In the genomic region with DNA sequence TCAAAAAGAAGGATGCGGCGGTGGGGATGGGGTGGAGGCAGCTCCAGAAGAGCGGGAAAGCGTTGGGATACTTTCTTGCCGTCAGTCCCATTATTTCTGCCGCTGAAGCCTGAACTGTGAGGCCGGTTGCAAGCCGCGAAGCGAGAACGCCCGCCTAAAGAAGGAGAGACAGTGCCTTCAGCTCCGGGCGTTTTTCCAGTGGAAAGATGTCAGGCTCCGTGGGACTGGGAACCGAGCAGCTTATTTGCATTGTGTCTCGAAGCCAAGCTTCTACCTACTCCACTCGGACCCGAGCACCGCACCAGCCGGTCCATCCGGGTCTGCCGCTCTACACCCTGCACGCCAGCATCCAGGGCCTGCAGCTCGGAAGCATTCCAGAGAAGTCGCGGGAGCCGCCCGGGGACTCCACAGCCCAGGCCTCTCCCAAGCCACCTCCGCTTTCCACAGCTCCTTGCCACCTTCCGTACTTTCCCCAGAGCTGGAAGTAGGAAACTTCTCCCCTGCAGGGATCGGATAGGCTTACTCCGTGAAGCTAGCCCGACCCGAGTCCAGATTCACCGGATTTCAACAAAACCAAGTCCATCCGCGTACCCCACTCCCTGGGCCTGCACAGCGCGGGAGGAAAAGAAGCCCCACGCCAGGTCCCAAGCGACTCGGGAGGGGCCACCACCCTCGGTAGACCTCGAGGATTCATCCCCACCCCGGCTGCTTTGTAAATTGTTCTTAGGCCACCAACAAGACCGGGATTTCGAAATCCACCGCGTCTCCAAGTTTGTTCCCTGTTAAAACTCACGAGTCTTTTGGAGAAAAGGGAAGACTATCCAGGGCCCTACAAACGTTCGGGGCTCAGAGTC, we compare ENCODE assay signal across 13 mouse cellular contexts. TPM values are rescaled to one million over a fixed set of nuclear protein-coding genes. Genes with fewer than 3 reads are reported as not detected.
DNase-seq lines count a peak whose midpoint lies in the region; ATAC-seq and TF ChIP-seq lines count a peak whose summit lies in the region.
"Had no signal": no experiment of that assay in that cellular context is flagged by ENCODE, and none has a peak within 500 bp of the region (broad histone marks: within the 10 kb centered on the region; RNA-seq: fewer than 3 reads in every experiment).

No protein-coding gene starts in this region.

- H3K9me3 ChIP-seq in heart, embryonic 16.5 days (replicated peaks; ENCODE audit: control insufficient read depth, low read length), result no peaks in the 10 kb centered on the region
- H3K9me3 ChIP-seq in midbrain, embryonic 13.5 days, result no peaks in the 10 kb centered on the region
- H3K9me3 ChIP-seq in midbrain, embryonic 14.5 days (ENCODE audit: control insufficient read depth, low read length), result no peaks in the 10 kb centered on the region
- H3K9me3 ChIP-seq in forebrain, embryonic 16.5 days (ENCODE audit: control insufficient read depth, low read length), result no peaks in the 10 kb centered on the region

- no peak for TF ChIP-seq POLR2A in heart, adult 2 months (IDR thresholded peaks at IDR 0.05; ENCODE audit: insufficient read depth, low read depth, low read length)

- no peak for DNase-seq in heart, adult 2 months
- no peak for DNase-seq in midbrain, embryonic 14.5 days
- no peak for DNase-seq in adrenal gland, postnatal 25 days
- no peak for DNase-seq in right cerebral cortex, postnatal 4 days
- DNase-seq: kidney, adult 2 months had no signal

- intact Hi-C loops in heart, adult 2 months (cut with DNase I), result no loop called here

- no peaks in the 10 kb centered on the region for H3K36me3 ChIP-seq in heart, embryonic 16.5 days (ENCODE audit: control insufficient read depth, insufficient read depth)
- H3K36me3 ChIP-seq in heart, adult 2 months (ENCODE audit: control insufficient read depth, insufficient read depth, low read length), result no peaks in the 10 kb centered on the region
- H3K36me3 ChIP-seq in midbrain, embryonic 13.5 days, result no peaks in the 10 kb centered on the region
- H3K36me3 ChIP-seq in midbrain, embryonic 14.5 days (ENCODE audit: control insufficient read depth, insufficient read depth, low read length), result no peaks in the 10 kb centered on the region
- no peaks in the 10 kb centered on the region for H3K36me3 ChIP-seq in forebrain, embryonic 16.5 days (ENCODE audit: control insufficient read depth, insufficient read depth)

- no peaks in the 10 kb centered on the region; the same call in 1 of the 2 replicates for H3K4me1 ChIP-seq in heart, embryonic 16.5 days (ENCODE audit: control insufficient read depth, insufficient read depth, low read length)
- no peaks in the 10 kb centered on the region for H3K4me1 ChIP-seq in heart, adult 2 months (ENCODE audit: control insufficient read depth, insufficient read depth, low read length)
- peaks cover 4% of the 10 kb centered on the region for H3K4me1 ChIP-seq in midbrain, embryonic 13.5 days (replicated peaks)
- H3K4me1 ChIP-seq in midbrain, embryonic 14.5 days (ENCODE audit: control insufficient read depth, insufficient read depth, low read length), result no peaks in the 10 kb centered on the region
- peaks cover 4% of the 10 kb centered on the region for H3K4me1 ChIP-seq in forebrain, embryonic 16.5 days (replicated peaks; ENCODE audit: control insufficient read depth, insufficient read depth, low read length)

- no peak for ATAC-seq in heart, embryonic 16.5 days (replicated peaks; ENCODE audit: extremely low read depth, insufficient read depth, low FRiP score)
- peak; percentile 50; the same call in 1 of the 2 replicates for ATAC-seq in midbrain, embryonic 13.5 days
- ATAC-seq in midbrain, embryonic 14.5 days (ENCODE audit: low FRiP score, low TSS enrichment), result no peak
- no peak for ATAC-seq in forebrain, embryonic 16.5 days
- ATAC-seq in megakaryocyte-erythroid progenitor cell, adult 5-6 weeks (replicated peaks; ENCODE audit: low FRiP score, low TSS enrichment, poor library complexity, severe bottlenecking), result no peak

- no peak for TF ChIP-seq CTCF in heart, adult 2 months (IDR thresholded peaks at IDR 0.05)

- whole genome bisulfite sequencing in heart, embryonic 16.5 days, result 2% methylated on average over 53 of the region's 53 CpGs
- 3% methylated on average over 53 of the region's 53 CpGs for WGBS in heart, adult 2 months
- WGBS in midbrain, embryonic 13.5 days, result under 1% methylated on average over 53 of the region's 53 CpGs
- under 1% methylated on average over 53 of the region's 53 CpGs for WGBS in midbrain, embryonic 14.5 days
- WGBS in forebrain, embryonic 16.5 days, result under 1% methylated on average over 53 of the region's 53 CpGs

- H3K79me2 ChIP-seq in heart, adult 2 months (replicated peaks; ENCODE audit: control insufficient read depth, insufficient read depth, low read length), result no peaks in the 10 kb centered on the region

- H3K27ac ChIP-seq in heart, embryonic 16.5 days (ENCODE audit: low read length), result no peak overlapping the region
- H3K27ac ChIP-seq in heart, adult 2 months, result no peak overlapping the region
- no peak overlapping the region for H3K27ac ChIP-seq in midbrain, embryonic 13.5 days
- H3K27ac ChIP-seq in midbrain, embryonic 14.5 days (replicated peaks; ENCODE audit: low read depth, low read length), result no peak overlapping the region
- no peak overlapping the region for H3K27ac ChIP-seq in forebrain, embryonic 16.5 days (ENCODE audit: low read length)

- peaks cover 90% of the 10 kb centered on the region for H3K27me3 ChIP-seq in heart, embryonic 16.5 days (ENCODE audit: control insufficient read depth, insufficient read depth, low read length)
- H3K27me3 ChIP-seq in heart, adult 2 months (ENCODE audit: control insufficient read depth, insufficient read depth, low read length), result peaks cover 29% of the 10 kb centered on the region
- H3K27me3 ChIP-seq in midbrain, embryonic 13.5 days, result peaks cover 95% of the 10 kb centered on the region
- H3K27me3 ChIP-seq in midbrain, embryonic 14.5 days (ENCODE audit: control insufficient read depth, insufficient read depth, low read length), result peaks cover 91% of the 10 kb centered on the region
- peaks cover 75% of the 10 kb centered on the region for H3K27me3 ChIP-seq in forebrain, embryonic 16.5 days (replicated peaks; ENCODE audit: control insufficient read depth, insufficient read depth, low read length)

- no peak for TF ChIP-seq EP300 in heart, adult 2 months (IDR thresholded peaks at IDR 0.05; ENCODE audit: insufficient read depth, low read depth, low read length)

- peak overlapping the region; percentile 17; the same call in 1 of the 2 replicates for H3K4me2 ChIP-seq in heart, embryonic 16.5 days (ENCODE audit: low read depth, low read length)
- H3K4me2 ChIP-seq in midbrain, embryonic 13.5 days (replicated peaks), result peak overlapping the region; percentile 6; the same call in 1 of the 2 replicates
- no peak overlapping the region; the same call in 1 of the 2 replicates for H3K4me2 ChIP-seq in midbrain, embryonic 14.5 days (ENCODE audit: low read length)
- 0 out of 2 replicates have a peak overlapping the region, but pooled peaks have one; percentile 9 for H3K4me2 ChIP-seq in forebrain, embryonic 16.5 days (ENCODE audit: low read length)

- no peak overlapping the region for H3K9ac ChIP-seq in heart, embryonic 16.5 days (ENCODE audit: low read length)
- H3K9ac ChIP-seq in heart, adult 2 months (ENCODE audit: low read depth, low read length), result no peak overlapping the region
- no peak overlapping the region for H3K9ac ChIP-seq in midbrain, embryonic 13.5 days (replicated peaks)
- no peak overlapping the region for H3K9ac ChIP-seq in midbrain, embryonic 14.5 days (replicated peaks; ENCODE audit: low read length)
- no peak overlapping the region for H3K9ac ChIP-seq in forebrain, embryonic 16.5 days (replicated peaks; ENCODE audit: low read depth, low read length)

- H3K4me3 ChIP-seq in heart, embryonic 16.5 days (ENCODE audit: low read length), result peak overlapping the region; percentile 7; the same call in 1 of the 2 replicates
- H3K4me3 ChIP-seq in heart, adult 2 months, result no peak overlapping the region
- no peak overlapping the region for H3K4me3 ChIP-seq in midbrain, embryonic 13.5 days (replicated peaks)
- no peak overlapping the region for H3K4me3 ChIP-seq in midbrain, embryonic 14.5 days (replicated peaks; ENCODE audit: low read depth, low read length)
- H3K4me3 ChIP-seq in forebrain, embryonic 16.5 days (replicated peaks; ENCODE audit: low read length), result no peak overlapping the region
- H3K4me3 ChIP-seq: erythroblast, embryonic 14.5 days had no signal

RNA-seq across cellular contexts. Expression of a gene that starts 8.7 kb away (rescaled TPM):
- not detected in 2 replicates for polyA plus RNA-seq in heart, embryonic 16.5 days (2015; fragmentation: Nextera tagmentation; extraction: Ambion mirVana)
- total RNA-seq in heart, adult 2 months (2021), result not detected
- polyA plus RNA-seq in heart, adult 2 months (2012; rRNA removed), result not detected in 2 replicates
- polyA plus RNA-seq in midbrain, embryonic 13.5 days (2015; fragmentation: Nextera tagmentation; extraction: Ambion mirVana), result 0.32 and 0.46 TPM in 2 replicates
- 0.22 TPM in 1 of 2 replicates, not detected in the other for polyA plus RNA-seq in midbrain, embryonic 14.5 days (2014; fragmentation: Nextera tagmentation; extraction: Ambion mirVana)
- polyA plus RNA-seq in forebrain, embryonic 16.5 days (2015; fragmentation: Nextera tagmentation; extraction: Ambion mirVana), result not detected in 2 replicates
- total RNA-seq in adrenal gland, postnatal 25 days (2021), result not detected in 2 replicates
- not detected in 2 replicates for total RNA-seq in megakaryocyte-erythroid progenitor cell, adult 5-6 weeks (2014; fragmentation: Nextera tagmentation)
- not detected in 2 replicates for total RNA-seq in megakaryocyte-erythroid progenitor cell, adult 5-6 weeks (2017)
- total RNA-seq: CH12.LX; liver, adult 2 months had no signal
- polyA plus RNA-seq: erythroblast, embryonic 14.5 days; kidney, adult 2 months; liver, adult 2 months; small intestine, adult 2 months had no signal

RNA-seq across cellular contexts. Expression of a gene that starts 24.7 kb away (rescaled TPM):
- polyA plus RNA-seq in heart, embryonic 16.5 days (2015; fragmentation: Nextera tagmentation; extraction: Ambion mirVana), result 0.41 and 0.42 TPM in 2 replicates
- total RNA-seq in heart, adult 2 months (2021), result 1 to 10 TPM in 1 of 2 experiments, under 1 TPM in 1; 0.86 to 1.1 TPM
- 1.6 and 4.2 TPM in 2 replicates for polyA plus RNA-seq in heart, adult 2 months (2012; rRNA removed)
- not detected in 2 replicates for polyA plus RNA-seq in midbrain, embryonic 13.5 days (2015; fragmentation: Nextera tagmentation; extraction: Ambion mirVana)
- polyA plus RNA-seq in midbrain, embryonic 14.5 days (2014; fragmentation: Nextera tagmentation; extraction: Ambion mirVana), result not detected in 2 replicates
- not detected in 2 replicates for polyA plus RNA-seq in forebrain, embryonic 16.5 days (2015; fragmentation: Nextera tagmentation; extraction: Ambion mirVana)
- not detected in 2 replicates for total RNA-seq in adrenal gland, postnatal 25 days (2021)
- not detected in 2 replicates for total RNA-seq in megakaryocyte-erythroid progenitor cell, adult 5-6 weeks (2014; fragmentation: Nextera tagmentation)
- not detected in 2 replicates for total RNA-seq in megakaryocyte-erythroid progenitor cell, adult 5-6 weeks (2017)
- total RNA-seq: CH12.LX had no signal
- polyA plus RNA-seq: erythroblast, embryonic 14.5 days; small intestine, adult 2 months had no signal

RNA-seq across cellular contexts. Expression of a gene that starts 40.4 kb away (rescaled TPM):
- polyA plus RNA-seq in heart, embryonic 16.5 days (2015; fragmentation: Nextera tagmentation; extraction: Ambion mirVana), result 0.09 and 0.32 TPM in 2 replicates
- total RNA-seq in heart, adult 2 months (2021), result not detected
- polyA plus RNA-seq in heart, adult 2 months (2012; rRNA removed), result 1.4 TPM in 1 of 2 replicates, not detected in the other
- not detected in 2 replicates for polyA plus RNA-seq in midbrain, embryonic 13.5 days (2015; fragmentation: Nextera tagmentation; extraction: Ambion mirVana)
- 0.18 TPM in 1 of 2 replicates, not detected in the other for polyA plus RNA-seq in midbrain, embryonic 14.5 days (2014; fragmentation: Nextera tagmentation; extraction: Ambion mirVana)
- polyA plus RNA-seq in forebrain, embryonic 16.5 days (2015; fragmentation: Nextera tagmentation; extraction: Ambion mirVana), result 0.24 TPM in 2 replicates
- total RNA-seq in adrenal gland, postnatal 25 days (2021), result not detected in 2 replicates
- total RNA-seq in megakaryocyte-erythroid progenitor cell, adult 5-6 weeks (2014; fragmentation: Nextera tagmentation), result not detected in 2 replicates
- total RNA-seq in megakaryocyte-erythroid progenitor cell, adult 5-6 weeks (2017), result not detected in 2 replicates
- total RNA-seq: CH12.LX; liver, adult 2 months had no signal
- polyA plus RNA-seq: erythroblast, embryonic 14.5 days; liver, adult 2 months; small intestine, adult 2 months had no signal

RNA-seq across cellular contexts. Expression of a gene that starts 46.4 kb away (rescaled TPM):
- 0.20 and 0.87 TPM in 2 replicates for polyA plus RNA-seq in heart, embryonic 16.5 days (2015; fragmentation: Nextera tagmentation; extraction: Ambion mirVana)
- total RNA-seq in heart, adult 2 months (2021), result under 1 TPM; 0.27 to 0.57 TPM
- polyA plus RNA-seq in heart, adult 2 months (2012; rRNA removed), result 0.23 TPM in 1 of 2 replicates, not detected in the other
- polyA plus RNA-seq in midbrain, embryonic 13.5 days (2015; fragmentation: Nextera tagmentation; extraction: Ambion mirVana), result not detected in 2 replicates
- polyA plus RNA-seq in midbrain, embryonic 14.5 days (2014; fragmentation: Nextera tagmentation; extraction: Ambion mirVana), result 0.25 TPM in 1 of 2 replicates, not detected in the other
- polyA plus RNA-seq in forebrain, embryonic 16.5 days (2015; fragmentation: Nextera tagmentation; extraction: Ambion mirVana), result not detected in 2 replicates
- total RNA-seq in adrenal gland, postnatal 25 days (2021), result not detected in 2 replicates
- total RNA-seq in megakaryocyte-erythroid progenitor cell, adult 5-6 weeks (2014; fragmentation: Nextera tagmentation), result not detected in 2 replicates
- not detected in 2 replicates for total RNA-seq in megakaryocyte-erythroid progenitor cell, adult 5-6 weeks (2017)
- total RNA-seq: CH12.LX had no signal
- polyA plus RNA-seq: kidney, adult 2 months; small intestine, adult 2 months had no signal
